Mouse (Mus musculus) kidney, embryonic 15.5 days (tissue): Measurements from ENCODE around the gene Paqr9. TPM values are rescaled to one million over a fixed set of nuclear protein-coding genes. Genes with fewer than 3 reads are reported as not detected.
"Not testable (repeated sequence)": the region's sequence is repeated elsewhere in the genome, so short reads cannot be mapped to it uniquely, and the experiment has no call there.

Experiments used
- ATAC-seq: fragments of 200-750 bp; cut with Nextera tagmentation; replicated peaks from 2 replicates; pipeline ENCODE4 v1.8.0; 2017; ENCODE audit warnings: moderate TSS enrichment; ENCODE audit not compliant: low FRiP score
- H3K27ac ChIP-seq: fragments of 300-500 bp; sonication (generic); 2 replicates; pipeline ENCODE4 v1.5.1; 2015; ENCODE audit warnings: mild to moderate bottlenecking, inconsistent platforms
- H3K27me3 ChIP-seq: fragments of 300-500 bp; sonication (generic); 2 replicates; pipeline ENCODE4 v1.6.1; 2015; ENCODE audit warnings: inconsistent platforms
- H3K36me3 ChIP-seq: fragments of 300-500 bp; sonication (generic); 2 replicates; pipeline ENCODE4 v1.6.1; 2015; ENCODE audit warnings: inconsistent platforms
- H3K4me1 ChIP-seq: fragments of 300-500 bp; sonication (generic); 2 replicates; pipeline ENCODE4 v1.6.1; 2015; ENCODE audit warnings: inconsistent platforms
- H3K4me2 ChIP-seq: fragments of 300-500 bp; sonication (generic); 2 replicates; pipeline ENCODE4 v1.6.1; 2015; ENCODE audit warnings: moderate library complexity, mild to moderate bottlenecking, inconsistent platforms
- H3K4me3 ChIP-seq: fragments of 300-500 bp; sonication (generic); replicated peaks from 2 replicates; pipeline ENCODE4 v1.5.1; 2015; ENCODE audit warnings: mild to moderate bottlenecking, inconsistent platforms
- H3K9ac ChIP-seq: fragments of 300-500 bp; sonication (generic); 2 replicates; pipeline ENCODE4 v1.6.1; 2015; ENCODE audit warnings: mild to moderate bottlenecking, inconsistent platforms
- H3K9me3 ChIP-seq: fragments of 300-500 bp; sonication (generic); replicated peaks from 2 replicates; pipeline ENCODE4 v1.6.1; 2016; ENCODE audit warnings: inconsistent platforms
- WGBS: fragments of 180-500 bp; shearing (Covaris S2); methylation state at CpG from one replicate; pipeline ENCODE4 v1.1.7; 2015; ENCODE audit warnings: mixed read lengths; 5-methylcytosine and 5-hydroxymethylcytosine counted together
- polyA plus RNA-seq: library from polyadenylated mRNA; unstranded; fragments of >200 nt; fragmentation: Nextera tagmentation; extraction: Ambion mirVana; gene quantifications from 2 replicates; pipeline ENCODE4 v1.2.1, GENCODE M21; 2015

Gene Paqr9
- 0.95 and 1.1 TPM in 2 replicates for polyA plus RNA-seq

- no peaks in the 10 kb centered on the region for H3K9me3 ChIP-seq
- H3K27ac ChIP-seq, result no peak within 1 kb of the TSS
- peak; percentile 76 for ATAC-seq
- H3K36me3 ChIP-seq, result no peaks in the 10 kb centered on the region
- H3K4me1 ChIP-seq, result peaks cover 18% of the 10 kb centered on the region
- peaks cover 95% of the 10 kb centered on the region for H3K27me3 ChIP-seq
- H3K4me3 ChIP-seq, result peak within 1 kb of the TSS; percentile 67
- under 1% methylated on average over 60 of the region's 118 CpGs for WGBS
- peak within 1 kb of the TSS; percentile 98 for H3K4me2 ChIP-seq
- H3K9ac ChIP-seq, result peak within 1 kb of the TSS; percentile 52
Measured at GRCm38 (mm10) chr9:95559059-95559935, at the start of gene Paqr9. TSS of gene Paqr9 (plus strand) at chr9:95559657.

GRCm38 (mm10) chr9:95510693-95511404 is 48.6 kb upstream of the Paqr9 start:
- 4% methylated on average over 21 of the region's 21 CpGs for WGBS
- peak overlapping the region; percentile 91 for H3K9ac ChIP-seq

GRCm38 (mm10) chr9:95511472-95512330 is 47.8 kb upstream of the Paqr9 start, which contains the start of gene U2surp:
TSS of gene U2surp (minus strand) at chr9:95511996.
- Histone ChIP-seq H3K4me1 (peaks cover 19% of the 10 kb centered on the region), H3K9ac (peak within 1 kb of the TSS; percentile 91), H3K27ac (peak within 1 kb of the TSS; percentile 95), H3K27me3 (no peaks in the 10 kb centered on the region), H3K4me2 (peak within 1 kb of the TSS; percentile 72), H3K36me3 (peaks cover 7% of the 10 kb centered on the region; the same call in 1 of the 2 replicates), H3K9me3 (no peaks in the 10 kb centered on the region), H3K4me3 (peak within 1 kb of the TSS; percentile 82)
- under 1% methylated on average over 74 of the region's 74 CpGs for WGBS
- peak; percentile 96 for ATAC-seq

More at GRCm38 (mm10) chr9:95510693-95511404, 48.6 kb upstream of the Paqr9 start:
- H3K4me2 ChIP-seq, result peak overlapping the region; percentile 72
- H3K36me3 ChIP-seq, result peaks cover 7% of the 10 kb centered on the region; the same call in 1 of the 2 replicates
- H3K4me1 ChIP-seq, result peaks cover 19% of the 10 kb centered on the region
- ATAC-seq, result peak; percentile 41
- H3K27me3 ChIP-seq, result no peaks in the 10 kb centered on the region
- no peaks in the 10 kb centered on the region for H3K9me3 ChIP-seq
- peak overlapping the region; percentile 82 for H3K4me3 ChIP-seq
- peak overlapping the region; percentile 95; the same call in 1 of the 2 replicates for H3K27ac ChIP-seq

- Histone ChIP-seq H3K4me1 (peaks cover 19% of the 10 kb centered on the region), H3K27ac (peak overlapping the region; percentile 95), H3K9ac (peak overlapping the region; percentile 91), H3K4me3 (peak overlapping the region; percentile 82), H3K4me2 (peak overlapping the region; percentile 72), H3K36me3 (peaks cover 7% of the 10 kb centered on the region; the same call in 1 of the 2 replicates), H3K27me3 (no peaks in the 10 kb centered on the region), H3K9me3 (no peaks in the 10 kb centered on the region)
- ATAC-seq, result peak; percentile 79
- 22% methylated on average over 15 of the region's 15 CpGs for WGBS
Measured at GRCm38 (mm10) chr9:95512331-95513030, 47.0 kb upstream of the Paqr9 start.

GRCm38 (mm10) chr9:95513776-95514175 is 45.7 kb upstream of the Paqr9 start:
- Histone ChIP-seq H3K4me3 (no peak overlapping the region), H3K4me1 (peaks cover 19% of the 10 kb centered on the region), H3K36me3 (0 out of 2 replicates have a peak, but pooled peaks cover 1% of the 10 kb centered on the region), H3K9ac (no peak overlapping the region), H3K27ac (no peak overlapping the region), H3K4me2 (no peak overlapping the region), H3K27me3 (no peaks in the 10 kb centered on the region), H3K9me3 (no peaks in the 10 kb centered on the region)
- ATAC-seq, result no peak
- WGBS, result 98% methylated on average over 2 of the region's 2 CpGs

- not testable (repeated sequence) for ATAC-seq, H3K4me2 ChIP-seq, H3K27me3 ChIP-seq, H3K9me3 ChIP-seq, H3K4me3 ChIP-seq, H3K36me3 ChIP-seq, H3K9ac ChIP-seq, H3K27ac ChIP-seq
- peaks cover 19% of the 10 kb centered on the region for H3K4me1 ChIP-seq
- WGBS, result 88% methylated on average over 3 of the region's 3 CpGs
Measured at GRCm38 (mm10) chr9:95514361-95514760, 45.1 kb upstream of the Paqr9 start.

DNA sequence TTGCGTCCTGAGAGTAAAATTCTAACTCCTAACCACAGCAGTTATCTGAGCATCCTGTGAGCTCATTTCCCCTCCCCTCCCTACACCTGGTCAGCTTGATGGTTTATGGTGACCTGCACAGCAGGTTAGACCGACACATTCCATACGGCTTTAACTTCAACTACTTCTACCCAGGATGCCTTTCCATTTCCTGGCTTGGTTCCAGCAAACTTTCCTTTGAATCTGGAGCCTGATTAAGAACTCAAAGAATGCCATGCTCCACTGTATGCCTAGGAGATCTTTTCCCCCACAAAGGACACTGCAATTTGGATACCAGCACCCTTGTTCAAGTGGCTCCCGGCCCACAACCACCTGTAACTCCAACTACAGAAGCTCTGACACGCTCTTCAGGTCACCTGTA is 38.9 kb upstream of the Paqr9 start:
- H3K4me3 ChIP-seq, result no peak overlapping the region
- H3K27me3 ChIP-seq, result no peaks in the 10 kb centered on the region
- no peak overlapping the region for H3K4me2 ChIP-seq
- peaks cover 6% of the 10 kb centered on the region; the same call in 1 of the 2 replicates for H3K4me1 ChIP-seq
- 0 out of 2 replicates have a peak overlapping the region, but pooled peaks have one; percentile 37 for H3K27ac ChIP-seq
- WGBS, result 73% methylated on average over 5 of the region's 5 CpGs
- ATAC-seq, result 0 out of 2 replicates have a peak, but pooled peaks have one; percentile 52
- H3K9ac ChIP-seq, result no peak overlapping the region
- H3K36me3 ChIP-seq, result no peaks in the 10 kb centered on the region
- H3K9me3 ChIP-seq, result no peaks in the 10 kb centered on the region

- peaks cover 6% of the 10 kb centered on the region; the same call in 1 of the 2 replicates for H3K4me1 ChIP-seq
- no peak overlapping the region for H3K4me3 ChIP-seq
- no peaks in the 10 kb centered on the region for H3K27me3 ChIP-seq
- 0 out of 2 replicates have a peak overlapping the region, but pooled peaks have one; percentile 37 for H3K27ac ChIP-seq
- ATAC-seq, result 0 out of 2 replicates have a peak, but pooled peaks have one; percentile 9
- no peak overlapping the region for H3K9ac ChIP-seq
- H3K9me3 ChIP-seq, result no peaks in the 10 kb centered on the region
- no peaks in the 10 kb centered on the region for H3K36me3 ChIP-seq
- H3K4me2 ChIP-seq, result no peak overlapping the region
- WGBS, result 86% methylated on average over 8 of the region's 8 CpGs
Measured at GRCm38 (mm10) chr9:95521031-95521430, 38.4 kb upstream of the Paqr9 start.

GRCm38 (mm10) chr9:95521566-95521965 is 37.9 kb upstream of the Paqr9 start:
- 0 out of 2 replicates have a peak overlapping the region, but pooled peaks have one; percentile 37 for H3K27ac ChIP-seq
- no peaks in the 10 kb centered on the region for H3K36me3 ChIP-seq
- peaks cover 6% of the 10 kb centered on the region; the same call in 1 of the 2 replicates for H3K4me1 ChIP-seq
- H3K9ac ChIP-seq, result no peak overlapping the region
- whole genome bisulfite sequencing, result 48% methylated on average over 10 of the region's 10 CpGs
- no peaks in the 10 kb centered on the region for H3K27me3 ChIP-seq
- no peak for ATAC-seq
- no peak overlapping the region for H3K4me3 ChIP-seq
- H3K4me2 ChIP-seq, result no peak overlapping the region
- no peaks in the 10 kb centered on the region for H3K9me3 ChIP-seq

GRCm38 (mm10) chr9:95522561-95522960 is 36.9 kb upstream of the Paqr9 start:
- no peaks in the 10 kb centered on the region for H3K9me3 ChIP-seq
- H3K36me3 ChIP-seq, result no peaks in the 10 kb centered on the region
- WGBS, result 74% methylated on average over 2 of the region's 2 CpGs
- H3K4me1 ChIP-seq, result peaks cover 6% of the 10 kb centered on the region; the same call in 1 of the 2 replicates
- no peak overlapping the region for H3K4me2 ChIP-seq
- H3K9ac ChIP-seq, result no peak overlapping the region
- ATAC-seq, result no peak
- no peaks in the 10 kb centered on the region for H3K27me3 ChIP-seq
- no peak overlapping the region for H3K4me3 ChIP-seq
- H3K27ac ChIP-seq, result no peak overlapping the region
